8 mouse cellular contexts compared by ENCODE assay signal in genomic region chr19:20601739-20602138, GRCm38 (mm10).
DNase-seq lines count a peak whose midpoint lies in the region; ATAC-seq and TF ChIP-seq lines count a peak whose summit lies in the region.

No protein-coding gene starts in this region.

- 0 out of 2 replicates have a peak, but pooled peaks have one; percentile 68 for ATAC-seq in limb, embryonic 12.5 days (ENCODE audit: insufficient number of reproducible peaks, insufficient read depth, low FRiP score, low TSS enrichment, low read depth)
- peak; percentile 86 to 91 for ATAC-seq in hematopoietic stem cell, adult 5-6 weeks (replicated peaks in 1 of 2; ENCODE audit: insufficient read depth in 1 of 2, low FRiP score in 2 of 2, low TSS enrichment in 1 of 2, low read depth in 1 of 2, poor library complexity in 2 of 2, severe bottlenecking in 2 of 2)
- peak; percentile 76 for ATAC-seq in liver, postnatal 0 days
- ATAC-seq in stomach, embryonic 14.5 days (ENCODE audit: insufficient number of reproducible peaks, insufficient read depth, low FRiP score, low read depth): peak; percentile 83
- no peak for ATAC-seq in midbrain, embryonic 16.5 days

- WGBS in limb, embryonic 12.5 days: 60% methylated on average over 3 of the region's 3 CpGs
- WGBS in limb, embryonic 10.5 days: 58% methylated on average over 3 of the region's 3 CpGs
- WGBS in liver, postnatal 0 days (ENCODE audit: insufficient replicate concordance): 53% methylated on average over 3 of the region's 3 CpGs
- WGBS in stomach, embryonic 14.5 days: 48% methylated on average over 3 of the region's 3 CpGs
- WGBS in midbrain, embryonic 16.5 days: 69% methylated on average over 3 of the region's 3 CpGs

- H3K27ac ChIP-seq in limb, embryonic 12.5 days: no peak overlapping the region
- H3K27ac ChIP-seq in limb, embryonic 10.5 days: no peak overlapping the region
- H3K27ac ChIP-seq in liver, postnatal 0 days (ENCODE audit: low read depth): no peak overlapping the region
- H3K27ac ChIP-seq in stomach, embryonic 14.5 days (ENCODE audit: low read length): no peak overlapping the region
- H3K27ac ChIP-seq in midbrain, embryonic 16.5 days (ENCODE audit: low read length): no peak overlapping the region

- no peaks in the 10 kb centered on the region for H3K9me3 ChIP-seq in limb, embryonic 12.5 days
- H3K9me3 ChIP-seq in limb, embryonic 10.5 days (replicated peaks): no peaks in the 10 kb centered on the region
- no peaks in the 10 kb centered on the region for H3K9me3 ChIP-seq in liver, postnatal 0 days (ENCODE audit: low read length)
- H3K9me3 ChIP-seq in stomach, embryonic 14.5 days (ENCODE audit: control insufficient read depth, low read depth, low read length): no peaks in the 10 kb centered on the region
- no peaks in the 10 kb centered on the region for H3K9me3 ChIP-seq in midbrain, embryonic 16.5 days (replicated peaks; ENCODE audit: control insufficient read depth, low read length, poor library complexity, severe bottlenecking)

- no peaks in the 10 kb centered on the region for H3K4me1 ChIP-seq in limb, embryonic 12.5 days (replicated peaks)
- H3K4me1 ChIP-seq in limb, embryonic 10.5 days: no peaks in the 10 kb centered on the region
- no peaks in the 10 kb centered on the region for H3K4me1 ChIP-seq in liver, postnatal 0 days (ENCODE audit: insufficient read depth)
- peaks cover 5% of the 10 kb centered on the region for H3K4me1 ChIP-seq in stomach, embryonic 14.5 days (ENCODE audit: control insufficient read depth, insufficient read depth, low read length)
- H3K4me1 ChIP-seq in midbrain, embryonic 16.5 days (ENCODE audit: control insufficient read depth, insufficient read depth, low read length): no peaks in the 10 kb centered on the region

- no peak for TF ChIP-seq CTCF in liver, postnatal 0 days (IDR thresholded peaks at IDR 0.05; ENCODE audit: low read depth)

- no peaks in the 10 kb centered on the region for H3K27me3 ChIP-seq in limb, embryonic 12.5 days
- no peaks in the 10 kb centered on the region for H3K27me3 ChIP-seq in limb, embryonic 10.5 days (ENCODE audit: low read depth, poor library complexity, severe bottlenecking)
- H3K27me3 ChIP-seq in liver, postnatal 0 days (ENCODE audit: insufficient read depth, low read length): no peaks in the 10 kb centered on the region
- H3K27me3 ChIP-seq in stomach, embryonic 14.5 days (ENCODE audit: control insufficient read depth, insufficient read depth, low read length): no peaks in the 10 kb centered on the region
- H3K27me3 ChIP-seq in midbrain, embryonic 16.5 days (ENCODE audit: control insufficient read depth, insufficient read depth, low read depth, low read length): no peaks in the 10 kb centered on the region

- H3K36me3 ChIP-seq in limb, embryonic 12.5 days: no peaks in the 10 kb centered on the region
- no peaks in the 10 kb centered on the region for H3K36me3 ChIP-seq in limb, embryonic 10.5 days
- H3K36me3 ChIP-seq in liver, postnatal 0 days (replicated peaks; ENCODE audit: insufficient read depth, low read length): no peaks in the 10 kb centered on the region
- no peaks in the 10 kb centered on the region for H3K36me3 ChIP-seq in stomach, embryonic 14.5 days (ENCODE audit: control insufficient read depth, insufficient read depth, low read length)
- no peaks in the 10 kb centered on the region for H3K36me3 ChIP-seq in midbrain, embryonic 16.5 days (ENCODE audit: control insufficient read depth, insufficient read depth, low read length)

- H3K4me3 ChIP-seq in limb, embryonic 12.5 days (replicated peaks): no peak overlapping the region
- no peak overlapping the region for H3K4me3 ChIP-seq in limb, embryonic 10.5 days
- H3K4me3 ChIP-seq in liver, postnatal 0 days (ENCODE audit: low read depth, low read length): 0 out of 2 replicates have a peak overlapping the region, but pooled peaks have one; percentile 10
- H3K4me3 ChIP-seq in stomach, embryonic 14.5 days (ENCODE audit: low read depth, low read length): no peak overlapping the region
- H3K4me3 ChIP-seq in midbrain, embryonic 16.5 days (ENCODE audit: low read depth, low read length): no peak overlapping the region

- H3K9ac ChIP-seq in limb, embryonic 12.5 days (replicated peaks): no peak overlapping the region
- peak overlapping the region; percentile 21; the same call in 1 of the 2 replicates for H3K9ac ChIP-seq in liver, postnatal 0 days (replicated peaks)
- no peak overlapping the region for H3K9ac ChIP-seq in stomach, embryonic 14.5 days (replicated peaks; ENCODE audit: low read depth, low read length)
- H3K9ac ChIP-seq in midbrain, embryonic 16.5 days (ENCODE audit: low read depth, low read length): no peak overlapping the region

- no peak for DNase-seq in limb, embryonic 10.5 days (ENCODE audit: low spot score)
- DNase-seq in liver, postnatal 0 days: peak; percentile 15
- DNase-seq in neural tube, embryonic 10.5 days (ENCODE audit: extremely low spot score, low spot score): no peak
- DNase-seq in T-cell, adult 2 months (ENCODE audit: low spot score): no peak

- no peak overlapping the region for H3K4me2 ChIP-seq in limb, embryonic 12.5 days
- peak overlapping the region; percentile 47; the same call in 1 of the 2 replicates for H3K4me2 ChIP-seq in liver, postnatal 0 days (ENCODE audit: low read depth, low read length)
- H3K4me2 ChIP-seq in stomach, embryonic 14.5 days (replicated peaks; ENCODE audit: low read depth, low read length): peak overlapping the region; percentile 22; the same call in 1 of the 2 replicates
- H3K4me2 ChIP-seq in midbrain, embryonic 16.5 days (ENCODE audit: low read length): no peak overlapping the region

- TF ChIP-seq EP300 in liver, postnatal 0 days (IDR thresholded peaks at IDR 0.05; ENCODE audit: low read depth): no peak

Comparison
In these comparisons a context has a peak if more than half of its experiments do, and no peak if none do; other contexts are left out.
1. H3K4me2 ChIP-seq: peak in liver, postnatal 0 days (single experiment) and stomach, embryonic 14.5 days (single experiment); none in limb, embryonic 12.5 days (single experiment) and midbrain, embryonic 16.5 days (single experiment).